Mouse (Mus musculus) olfactory bulb, adult 2 months (tissue): ENCODE results near the gene Cybc1. TPM values are rescaled to one million over a fixed set of nuclear protein-coding genes. Genes with fewer than 3 reads are reported as not detected.

Experiments
- H3K27ac ChIP-seq: fragments of 200-500 bp; 2 replicates; pipeline ENCODE4 v1.5.1; 2012; ENCODE audit warnings: low read depth, low read length; ENCODE audit not compliant: insufficient read depth
- H3K4me1 ChIP-seq: fragments of 200-500 bp; 2 replicates; pipeline ENCODE4 v1.6.1; 2012; ENCODE audit warnings: low read length; ENCODE audit not compliant: control insufficient read depth, insufficient read depth
- H3K4me3 ChIP-seq: fragments of 200-500 bp; 2 replicates; pipeline ENCODE4 v1.5.1; 2012; ENCODE audit warnings: mild to moderate bottlenecking, low read depth, low read length, moderate library complexity; ENCODE audit not compliant: insufficient read depth
- CTCF ChIP-seq: fragments of 200-500 bp; IDR thresholded peaks from 2 replicates; pipeline ENCODE4 v1.5.1; 2012; ENCODE audit warnings: low read depth, mild to moderate bottlenecking, low read length, moderate library complexity; ENCODE audit not compliant: insufficient read depth
- POLR2A ChIP-seq: fragments of 200-500 bp; IDR thresholded peaks from 2 replicates; pipeline ENCODE4 v1.6.1; 2012; ENCODE audit warnings: mild to moderate bottlenecking, low read depth, low read length, moderate library complexity; ENCODE audit not compliant: insufficient read depth
- WGBS: fragments of 180-500 bp; shearing (Covaris S2); methylation state at CpG from one replicate; pipeline ENCODE4 v1.1.7; 2018; 5-methylcytosine and 5-hydroxymethylcytosine counted together
- polyA plus RNA-seq: library from polyadenylated mRNA; stranded (reverse); fragments of >200 nt; gene quantifications from 2 replicates; pipeline ENCODE4 v1.2.4, GENCODE M21; 2012; ENCODE audit warnings: low replicate concordance; ENCODE audit not compliant: missing spikeins, insufficient read depth, insufficient read length

The Cybc1 gene
- polyA plus RNA-seq, 1 experiment = not detected

DNA sequence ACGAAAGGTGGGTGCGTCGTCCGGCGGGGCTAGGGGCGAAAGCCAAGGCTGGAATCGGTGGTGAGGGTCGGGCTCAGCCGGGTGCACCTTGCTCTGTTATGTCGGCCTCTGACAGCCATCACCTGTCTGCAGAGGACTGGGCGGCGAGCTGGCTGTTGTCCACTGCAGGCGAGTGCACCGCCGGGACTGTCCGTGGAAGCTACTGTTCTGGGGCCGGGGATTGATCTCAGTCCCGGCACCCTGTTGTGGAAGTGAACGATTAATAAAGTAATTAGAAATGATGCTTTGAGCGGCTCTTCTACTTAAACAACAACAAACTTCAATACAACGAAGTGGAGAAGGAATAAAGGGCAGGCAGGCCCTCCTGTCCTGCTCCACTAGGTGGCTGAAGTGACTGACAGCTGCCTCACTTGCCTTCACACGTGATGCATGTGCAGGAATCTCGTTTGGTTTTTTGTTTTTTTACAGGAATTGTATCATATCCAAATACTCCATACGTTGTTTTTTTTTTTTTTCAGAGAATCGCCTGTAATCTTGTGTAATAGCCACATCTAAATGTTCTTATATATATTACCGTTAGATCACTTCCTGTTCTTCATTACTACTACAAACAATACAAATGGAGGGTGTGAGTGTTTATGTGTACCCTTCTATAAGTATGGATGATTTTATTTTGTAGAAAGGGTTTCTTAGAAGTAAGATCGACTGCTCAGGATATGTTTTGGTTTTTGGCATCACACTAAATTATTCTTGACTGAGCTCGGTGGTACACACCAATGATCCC, 8.4 kb upstream of the Cybc1 start:
- Histone ChIP-seq H3K4me3 (peak overlapping the region; percentile 59), H3K4me1 (peaks cover 11% of the 10 kb centered on the region), H3K27ac (peak overlapping the region; percentile 43)
- WGBS = under 1% methylated on average over 28 of the region's 28 CpGs
- TF ChIP-seq CTCF (no peak), POLR2A (no peak)

DNA sequence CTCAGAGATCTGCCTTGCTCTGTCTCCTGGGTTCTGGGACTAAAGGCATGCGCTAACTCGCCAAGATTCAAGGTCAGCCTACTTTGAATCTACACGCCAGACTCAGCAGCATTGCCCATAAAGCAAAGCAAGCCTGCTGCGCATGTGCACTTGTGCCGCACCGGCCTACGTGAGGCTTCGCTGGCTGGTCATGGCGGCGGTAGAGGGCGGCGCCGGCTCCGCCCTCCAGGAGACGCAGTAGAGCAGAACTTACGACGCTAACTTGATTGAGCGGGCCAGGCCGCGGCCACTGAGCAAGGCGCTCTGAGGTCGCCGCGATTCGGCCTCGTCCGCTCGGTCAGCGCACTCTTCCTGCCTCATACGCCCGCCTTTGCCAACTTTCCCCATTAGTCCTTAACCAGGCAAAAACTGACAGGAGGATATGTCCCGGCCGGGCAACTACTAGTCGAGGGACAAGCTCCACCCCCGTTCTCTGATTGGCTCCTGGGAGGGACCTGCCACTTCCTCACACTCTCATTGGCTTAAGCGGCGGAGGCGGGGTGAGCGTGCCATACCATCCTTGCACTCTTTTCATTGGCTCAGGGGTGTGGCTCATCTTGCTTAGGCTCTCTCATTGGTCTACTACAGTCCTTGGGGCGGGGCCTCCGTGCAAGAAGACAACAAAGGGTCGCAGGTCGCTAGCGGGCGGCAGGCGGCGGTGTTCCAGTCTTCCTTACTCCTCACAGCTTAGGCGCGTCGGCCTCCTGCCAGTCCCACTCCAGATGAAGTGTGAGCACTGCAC, 7.6 kb upstream of the Cybc1 start, which contains the start of gene Narf:
Gene Narf (plus strand): TSS at position 690 of the 781 bp plus-strand sequence.
- peak within 1 kb of the TSS; percentile 89 for H3K27ac ChIP-seq
- TF ChIP-seq CTCF = peak; percentile 62; the same call in 1 of the 2 replicates
- peak; percentile 89 for TF ChIP-seq POLR2A
- peaks cover 6% of the 10 kb centered on the region for H3K4me1 ChIP-seq
- peak within 1 kb of the TSS; percentile 59 for H3K4me3 ChIP-seq
- under 1% methylated on average over 50 of the region's 50 CpGs for WGBS

- H3K4me3 ChIP-seq = no peak overlapping the region
- WGBS = 32% methylated on average over 9 of the region's 9 CpGs
- TF ChIP-seq POLR2A (no peak), CTCF (no peak)
- peaks cover 2% of the 10 kb centered on the region for H3K4me1 ChIP-seq
- no peak overlapping the region for H3K27ac ChIP-seq
Observed at GRCm38 (mm10) chr11:121235475-121236238, 6.5 kb upstream of the Cybc1 start.

DNA sequence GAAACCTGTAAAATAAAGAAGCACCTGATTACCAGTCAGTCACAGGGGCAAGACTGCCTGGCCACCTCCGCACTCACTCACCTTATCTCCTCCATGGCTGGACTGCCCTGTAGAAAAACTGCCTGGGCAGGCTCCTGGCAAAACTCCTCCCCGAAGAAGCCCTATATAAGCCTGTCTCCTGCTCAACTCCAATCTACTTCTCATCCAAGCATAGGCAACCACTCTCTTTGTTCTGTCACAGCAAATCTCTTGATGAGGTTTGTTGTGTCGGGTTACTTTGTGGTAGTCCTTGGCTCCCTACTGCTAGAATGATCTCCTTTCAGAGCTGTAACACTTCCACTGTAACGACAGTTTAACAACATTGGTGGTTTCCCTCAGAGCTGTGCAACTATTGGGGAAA, 3.6 kb upstream of the Cybc1 start:
- no peak overlapping the region for H3K4me3 ChIP-seq
- TF ChIP-seq CTCF (no peak), POLR2A (no peak)
- peaks cover 9% of the 10 kb centered on the region for H3K4me1 ChIP-seq
- H3K27ac ChIP-seq = no peak overlapping the region
- WGBS = 43% methylated on average over 4 of the region's 4 CpGs

DNA sequence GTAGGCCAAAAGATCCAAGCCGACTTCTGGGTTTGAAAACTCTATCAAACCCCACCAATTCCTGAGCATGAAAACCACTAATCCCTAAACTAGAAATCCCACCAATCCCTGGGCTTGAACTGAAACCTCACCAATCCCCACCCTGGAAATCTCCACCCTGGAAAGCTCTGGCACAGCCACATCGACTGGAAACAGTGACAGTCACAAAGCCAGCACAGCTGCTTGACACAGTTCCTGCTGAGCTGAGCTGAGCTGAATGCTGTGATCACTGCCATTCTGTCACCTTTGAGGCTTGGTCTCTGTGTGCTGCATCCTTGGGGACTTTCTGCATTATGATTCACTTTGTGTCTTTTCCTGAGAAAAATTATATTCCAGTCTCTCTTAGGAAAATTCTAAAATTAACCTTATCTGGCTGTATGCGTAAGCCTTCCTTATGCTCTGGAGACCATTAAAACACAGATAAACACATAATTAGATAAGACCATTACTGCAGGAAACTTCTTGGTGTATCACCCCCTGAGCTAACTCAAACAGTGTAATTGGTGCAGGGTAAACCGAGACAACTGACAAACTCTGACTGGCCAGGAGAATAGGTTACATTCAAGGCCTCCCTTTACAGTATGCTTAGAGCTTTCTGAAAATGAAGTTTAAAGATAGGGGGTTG, 2.6 kb upstream of the Cybc1 start:
- TF ChIP-seq POLR2A (no peak), CTCF (no peak)
- Histone ChIP-seq H3K4me1 (peaks cover 10% of the 10 kb centered on the region), H3K27ac (0 out of 2 replicates have a peak overlapping the region, but pooled peaks have one; percentile 21), H3K4me3 (no peak overlapping the region)
- 47% methylated on average over 4 of the region's 4 CpGs for WGBS

DNA sequence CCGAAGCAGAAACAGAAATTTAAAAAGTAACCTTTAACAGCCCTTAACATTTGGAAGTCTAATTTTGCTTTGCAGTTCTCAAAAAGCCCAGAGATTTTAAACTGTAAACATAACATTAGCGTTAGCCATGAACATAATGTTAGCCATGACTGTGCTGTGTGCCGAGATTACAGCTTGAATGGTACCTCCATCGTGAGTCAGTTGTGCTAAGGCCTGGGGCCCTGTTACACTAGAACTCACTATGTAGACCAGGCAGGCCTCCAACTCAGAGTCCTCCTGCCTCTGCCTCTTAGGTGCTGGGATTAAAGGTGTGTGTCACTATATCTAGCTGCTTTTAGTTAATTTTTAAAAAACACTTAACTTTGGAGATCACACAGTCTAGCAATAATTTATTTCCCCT, 2.1 kb upstream of the Cybc1 start:
- TF ChIP-seq CTCF = no peak
- no peak for TF ChIP-seq POLR2A
- Histone ChIP-seq H3K4me1 (peaks cover 10% of the 10 kb centered on the region), H3K27ac (no peak overlapping the region), H3K4me3 (no peak overlapping the region)
- 68% methylated on average over 4 of the region's 4 CpGs for WGBS

- H3K4me3 ChIP-seq = peak overlapping the region; percentile 69
- 9% methylated on average over 21 of the region's 21 CpGs for WGBS
- TF ChIP-seq CTCF (no peak), POLR2A (no peak)
Observed at GRCm38 (mm10) chr11:121228129-121229017, 749 bp downstream of the Cybc1 start.

More at GRCm38 (mm10) chr11:121228129-121229017, 749 bp downstream of the Cybc1 start:
- Histone ChIP-seq H3K4me1 (peaks cover 10% of the 10 kb centered on the region), H3K27ac (no peak overlapping the region)
